Mouse (Mus musculus) ES-E14 (cell line): Measurements from ENCODE around the gene Nsun2.

Experiments used
- CHD2 ChIP-seq: IDR thresholded peaks from 2 replicates; pipeline ENCODE4 v1.6.1; 2014; ENCODE audit warnings: mild to moderate bottlenecking, low read depth, low read length, inconsistent platforms
- HCFC1 ChIP-seq: IDR thresholded peaks from 2 replicates; pipeline ENCODE4 v1.6.1; 2012; ENCODE audit warnings: low read length, inconsistent platforms, borderline replicate concordance; ENCODE audit not compliant: insufficient read depth
- ZC3H11A ChIP-seq: IDR thresholded peaks from 2 replicates; pipeline ENCODE4 v1.6.1; 2012; ENCODE audit warnings: low read depth, mild to moderate bottlenecking, inconsistent platforms, low read length, borderline replicate concordance
- ZNF384 ChIP-seq: IDR thresholded peaks from 2 replicates; pipeline ENCODE4 v1.6.1; 2012; ENCODE audit warnings: low read depth, low read length, inconsistent platforms

DNA sequence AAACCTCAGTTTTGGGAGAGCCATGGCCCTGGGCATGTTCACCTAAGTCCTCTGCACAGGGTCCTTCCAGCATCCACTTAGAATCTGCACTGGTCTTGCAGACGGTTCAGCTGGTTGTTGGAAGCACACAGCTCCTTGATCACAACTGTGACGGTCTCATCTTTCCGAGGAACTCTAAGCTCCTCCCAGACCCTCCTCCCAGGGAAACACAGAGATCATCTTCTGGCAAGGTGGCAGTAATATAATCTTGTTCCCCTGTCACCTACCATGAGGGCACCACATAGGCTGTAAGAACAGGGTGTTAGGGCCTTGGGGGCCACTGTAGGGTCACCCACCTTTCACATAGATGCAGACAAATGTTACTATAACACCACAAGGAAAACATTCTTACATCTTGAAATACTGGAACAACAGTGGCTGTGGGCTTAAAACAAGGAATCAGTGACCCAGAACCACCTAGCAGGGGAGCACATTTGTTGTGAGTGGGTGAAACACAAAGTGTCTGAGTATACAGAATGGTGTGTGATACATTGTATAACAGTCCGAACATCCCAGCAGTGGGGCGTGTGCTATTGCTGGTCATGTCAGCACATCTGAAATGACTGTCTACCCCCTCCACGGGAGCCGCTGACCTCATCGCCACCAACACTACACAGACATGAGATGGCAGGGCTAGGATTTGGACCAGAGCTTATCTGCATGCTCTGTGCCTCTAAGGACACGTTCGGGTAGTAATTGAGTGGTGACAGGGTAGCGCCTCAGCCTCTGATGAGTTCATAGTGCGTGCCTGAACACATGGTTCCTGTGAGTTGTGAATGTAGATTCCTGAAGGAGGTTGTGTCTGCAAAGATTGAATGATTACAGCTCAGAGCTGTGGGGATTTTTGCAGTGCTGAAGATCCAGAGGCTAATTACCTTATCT is 29.4 kb downstream of the Nsun2 start:
- TF ChIP-seq ZC3H11A, result no peak
- TF ChIP-seq HCFC1, result no peak
- TF ChIP-seq CHD2, result no peak
- no peak for TF ChIP-seq ZNF384
